Mouse (Mus musculus) embryonic stem cell, embryonic (primary cell): ENCODE results near the gene Snai3.

Source experiments
- CTCF ChIA-PET, 4 experiments: fragments of 300-600 bp in 2 of 4; fragments of 350-600 bp in 2 of 4; sonication (Branson Sonifier 250); formaldehyde crosslinking; loops; one replicate each; lab custom pipeline; 2022; ENCODE audit warnings: inconsistent platforms in 2 of 4; lab: Charles Lee
- POLR2A ChIA-PET, 4 experiments: fragments of 300-600 bp in 2 of 4; fragments of 350-600 bp in 2 of 4; sonication (Branson Sonifier 250); formaldehyde crosslinking; loops; one replicate each; lab custom pipeline; 2022; ENCODE audit warnings: antibody characterized with exemption in 4 of 4, inconsistent platforms in 1 of 4; lab: Charles Lee

Gene Snai3

DNA sequence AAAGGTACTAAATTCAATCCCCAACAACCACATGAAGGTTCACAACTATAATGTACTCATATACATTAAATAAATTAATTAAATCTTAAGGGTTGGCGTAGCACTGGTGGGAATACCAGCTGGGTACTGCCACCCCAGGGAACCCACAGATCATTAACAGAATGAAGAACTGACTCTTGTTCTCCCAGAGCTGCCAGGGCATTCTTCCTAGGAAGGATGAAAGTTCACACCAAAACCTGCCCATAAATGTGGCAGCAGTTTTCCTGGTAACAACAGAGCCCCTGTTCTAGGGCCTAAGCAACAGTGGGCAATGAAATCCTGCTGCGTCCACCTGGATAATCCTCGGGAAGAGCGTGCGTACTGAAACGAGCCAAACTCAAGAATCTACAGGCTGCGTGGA, 18.2 kb downstream of the Snai3 start:
- CTCF ChIA-PET: interaction anchor here in 3 of 4 experiments (0.5 to 3.1 kb wide), 10 partner anchors 9 to 312 kb away, joined by 3 to 31 read pairs (median 4); partner anchors contain the start of genes Cyba (in 1 of the 3) and Snai3 (in 1 of the 3)
- POLR2A ChIA-PET: interaction anchor here in 3 of 4 experiments (0.6 to 6.2 kb wide), 38 partner anchors 8 to 600 kb away, joined by 3 to 104 read pairs (median 5); partner anchors contain the start of genes Cyba (in 3 of the 3), Cdt1 (in 2 of the 3), Snai3 (in 2 of the 3) and Ankrd11 (in 1 of the 3)

DNA sequence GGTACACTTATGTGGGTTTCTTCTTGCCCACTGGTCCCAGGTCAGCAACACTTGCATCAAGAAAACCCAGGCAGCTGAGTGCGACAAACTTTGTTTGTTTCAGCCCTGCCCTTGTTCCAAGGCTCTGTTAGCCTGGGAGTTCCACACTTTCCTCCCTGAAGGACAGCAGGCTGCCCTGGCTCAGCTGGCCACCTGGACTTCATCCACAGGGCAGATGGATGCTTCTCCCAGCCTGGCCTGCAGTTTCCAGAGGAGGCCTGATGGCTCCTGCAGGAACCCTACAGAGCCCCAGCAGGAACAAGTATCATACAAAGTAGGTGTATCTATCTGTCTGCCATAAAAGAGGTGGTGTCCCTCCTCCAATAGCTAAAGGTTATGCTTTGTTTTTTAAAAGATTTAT, 19.2 kb downstream of the Snai3 start:
- CTCF ChIA-PET: no interaction called here
- POLR2A ChIA-PET: interaction anchor here in 2 of 4 experiments (1.2 to 6.0 kb wide), 5 partner anchors 9 to 170 kb away, joined by 3 to 104 read pairs (median 5); partner anchors contain the start of genes Cyba (in 2 of the 2), Galns (in 1 of the 2) and Trappc2l (in 1 of the 2)

DNA sequence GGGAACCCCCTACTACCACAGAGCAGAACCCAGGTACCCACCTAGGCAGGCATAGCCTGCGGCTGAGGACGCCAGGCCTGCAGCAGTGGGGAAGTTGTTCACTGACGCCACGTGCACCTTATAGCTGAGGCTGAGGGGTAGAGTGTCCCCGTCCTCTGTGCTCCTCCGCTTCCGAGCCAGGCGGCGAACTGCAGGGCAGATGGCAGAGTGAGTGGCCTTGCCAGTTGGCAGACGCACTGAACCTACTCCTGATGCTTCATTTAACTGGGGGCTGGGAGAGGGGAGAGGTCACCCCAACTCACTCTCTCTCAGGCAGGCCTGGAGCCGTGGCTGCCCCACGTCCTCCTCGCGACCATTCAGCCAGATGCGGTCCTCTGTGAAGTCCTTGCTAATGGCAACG, 21.2 kb downstream of the Snai3 start:
- CTCF ChIA-PET: interaction anchor here in 1 of 4 experiments (1.2 to 1.3 kb wide), 2 partner anchors 16 to 170 kb away, joined by 4 to 5 read pairs; no protein-coding TSS in a partner anchor
- POLR2A ChIA-PET: interaction anchor here (0.6 to 2.4 kb wide), 9 partner anchors 11 to 530 kb away, joined by 3 to 15 read pairs (median 3); partner anchors contain the start of gene Il17c (in 1 of the 4)

DNA sequence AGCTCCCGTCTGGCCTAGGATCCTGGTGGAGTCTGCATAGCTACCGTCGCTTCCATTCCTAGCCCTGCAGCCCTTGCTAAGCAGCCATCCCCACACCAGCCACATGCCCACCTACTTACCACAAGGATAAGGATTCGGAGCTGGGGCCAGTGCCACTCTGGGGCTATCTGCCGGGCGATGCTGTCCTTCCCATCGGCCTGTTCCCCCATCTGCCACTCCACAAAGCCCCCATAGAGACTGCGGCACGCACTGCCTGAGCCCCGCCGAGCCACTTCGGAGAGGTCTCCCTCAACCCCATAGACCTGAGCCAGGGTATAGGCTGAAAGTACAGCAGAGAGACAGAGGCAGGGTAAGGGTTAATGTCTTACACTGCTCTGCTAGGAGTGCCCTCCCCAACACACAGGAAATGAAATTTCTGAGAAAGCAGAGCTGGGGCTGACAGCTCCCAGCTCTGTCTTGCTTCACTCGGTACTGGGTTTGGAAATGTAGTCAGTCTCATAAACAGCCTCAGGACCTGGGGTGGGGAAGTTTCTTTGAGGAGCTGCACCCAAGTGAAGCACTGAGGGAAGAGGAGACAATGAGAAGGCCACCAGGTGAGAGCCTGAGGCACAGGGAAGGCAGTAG, 22.7 kb downstream of the Snai3 start:
- POLR2A ChIA-PET: interaction anchor here in 2 of 4 experiments (0.8 to 2.4 kb wide), 10 partner anchors 8 to 529 kb away, joined by 3 to 15 read pairs (median 3); partner anchors contain the start of gene Il17c (in 1 of the 2)
- CTCF ChIA-PET: interaction anchor here in 2 of 4 experiments (1.2 to 1.5 kb wide), 5 partner anchors 14 to 169 kb away, joined by 3 to 5 read pairs (median 3); partner anchors contain the start of gene Snai3 (in 1 of the 2)

DNA sequence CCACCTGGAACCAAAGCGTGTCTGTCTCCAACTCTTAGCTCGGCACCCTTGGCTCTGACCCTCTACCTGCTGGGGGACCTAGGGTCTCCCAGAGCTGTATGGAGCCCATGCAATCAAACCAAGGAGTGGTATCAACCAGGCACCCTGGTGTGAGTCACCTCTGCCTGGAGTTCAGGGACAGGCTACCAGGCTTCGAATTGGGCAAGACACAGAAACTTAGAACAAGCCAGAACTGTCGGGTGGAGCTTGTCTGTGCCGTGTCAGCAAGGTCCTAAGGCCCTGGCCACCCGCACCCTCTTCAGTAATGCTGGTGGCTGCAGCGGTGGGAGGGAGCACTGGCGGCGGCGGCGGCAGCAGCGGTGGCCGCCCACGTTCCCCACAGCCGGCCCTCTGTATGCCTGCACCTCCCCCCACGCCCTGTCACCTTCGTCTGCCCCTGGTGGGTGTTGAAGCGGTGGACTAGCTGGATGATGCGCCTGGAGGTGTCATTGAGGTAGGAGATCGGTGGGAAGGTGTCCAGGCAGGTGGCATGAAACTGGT, 23.9 kb downstream of the Snai3 start:
- CTCF ChIA-PET: interaction anchor here in 2 of 4 experiments (0.6 to 1.2 kb wide), 4 partner anchors 22 to 99 kb away, joined by 3 to 4 read pairs (median 4); no protein-coding TSS in a partner anchor
- POLR2A ChIA-PET: interaction anchor here in 2 of 4 experiments (0.9 to 2.3 kb wide), 8 partner anchors 9 to 59 kb away, joined by 3 to 6 read pairs (median 4); partner anchors contain the start of gene Snai3 (in 1 of the 2)

DNA sequence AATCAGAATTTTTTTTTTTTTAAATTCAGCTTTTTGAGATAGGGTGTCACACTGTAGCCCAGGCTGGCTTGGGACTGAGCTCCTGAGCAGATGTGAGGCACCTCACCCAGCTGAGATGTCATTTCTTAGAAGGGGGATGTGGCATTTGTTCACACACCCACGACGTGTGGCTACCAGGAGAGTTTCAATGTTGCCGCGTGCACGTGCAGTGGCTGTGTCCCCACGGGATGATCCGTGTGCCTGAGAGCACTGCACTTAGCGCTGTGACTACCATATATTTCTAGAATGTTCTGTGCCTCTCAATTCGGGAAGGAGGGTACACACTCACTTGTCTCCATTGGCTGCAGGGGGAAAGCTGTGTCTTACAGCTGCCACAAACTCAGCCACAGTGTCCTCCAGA, 24.4 kb downstream of the Snai3 start:
- ChIA-PET POLR2A (interaction anchor here in 2 of 4 experiments (0.9 to 2.3 kb wide), 9 partner anchors 8 to 59 kb away, joined by 3 to 6 read pairs (median 4); partner anchors contain the start of gene Snai3 (in 1 of the 2)), CTCF (interaction anchor here in 2 of 4 experiments (0.6 to 0.9 kb wide), 2 partner anchors 22 to 214 kb away, joined by 3 read pairs; no protein-coding TSS in a partner anchor)

DNA sequence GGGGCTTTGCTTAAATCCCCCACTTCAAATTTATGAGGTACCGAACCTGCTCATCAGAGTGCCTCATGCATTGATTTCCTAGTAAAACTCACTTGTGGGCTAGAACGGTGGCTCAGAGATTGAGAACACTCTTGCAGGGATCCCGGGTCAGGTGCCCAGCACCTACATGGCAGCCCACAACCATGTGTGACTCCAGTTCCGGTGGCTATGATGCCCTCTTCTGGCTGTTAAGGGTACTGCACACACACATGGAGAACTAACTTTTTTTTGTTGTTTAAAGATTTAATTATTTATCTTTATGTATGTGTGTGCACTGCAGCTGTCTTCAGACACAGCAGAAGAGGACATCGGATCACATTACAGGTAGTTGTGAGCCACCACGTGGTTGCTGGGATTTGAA, 25.2 kb downstream of the Snai3 start:
- POLR2A ChIA-PET: interaction anchor here in 2 of 4 experiments (1.0 to 4.9 kb wide), 5 partner anchors 8 to 58 kb away, joined by 4 to 48 read pairs (median 4); partner anchors contain the start of genes Il17c (in 1 of the 2) and Mvd (in 1 of the 2)
- CTCF ChIA-PET: interaction anchor here in 2 of 4 experiments (0.7 kb wide), 2 partner anchors 104 to 176 kb away, joined by 3 read pairs; no protein-coding TSS in a partner anchor

DNA sequence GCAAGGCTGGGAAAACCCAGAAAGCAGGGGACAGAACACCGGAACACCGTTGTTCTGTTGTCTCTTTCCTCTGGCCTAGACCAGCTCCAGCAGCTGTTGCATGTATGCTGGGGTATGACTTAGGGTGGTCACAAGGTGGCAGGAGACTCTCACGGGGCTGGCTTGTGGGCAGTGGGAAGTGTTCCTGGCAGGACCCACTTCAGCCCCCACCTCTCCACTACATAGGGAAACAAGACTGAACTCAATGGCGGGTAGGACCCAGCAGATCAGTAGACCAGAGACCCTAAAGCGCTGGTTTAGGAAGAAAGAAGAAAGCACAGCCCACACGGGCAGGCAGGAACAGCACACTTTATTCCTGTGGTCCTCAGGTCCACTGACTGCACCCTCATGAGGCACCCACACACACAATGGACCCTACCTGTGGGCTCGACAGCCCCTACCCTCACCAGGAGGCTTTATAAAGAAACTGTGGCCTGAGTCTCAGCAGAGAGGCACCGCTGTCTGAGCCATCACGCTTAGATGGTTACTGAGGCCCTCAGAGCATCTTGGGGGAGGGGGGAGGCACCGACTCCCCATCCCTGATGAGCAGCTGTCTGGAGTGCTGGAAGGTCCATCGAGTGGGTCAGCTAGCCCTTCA, 27.1 kb downstream of the Snai3 start:
- POLR2A ChIA-PET: interaction anchor here in 3 of 4 experiments (0.7 to 5.3 kb wide), 37 partner anchors 9 to 609 kb away, joined by 3 to 104 read pairs (median 5); partner anchors contain the start of genes Mvd (in 3 of the 3), Il17c (in 2 of the 3), Cdt1 (in 1 of the 3) and Snai3 (in 1 of the 3)
- CTCF ChIA-PET: interaction anchor here in 2 of 4 experiments (0.8 to 1.7 kb wide), 3 partner anchors 10 to 16 kb away, joined by 3 to 15 read pairs (median 3); partner anchors contain the start of gene Mvd (in 1 of the 2)

DNA sequence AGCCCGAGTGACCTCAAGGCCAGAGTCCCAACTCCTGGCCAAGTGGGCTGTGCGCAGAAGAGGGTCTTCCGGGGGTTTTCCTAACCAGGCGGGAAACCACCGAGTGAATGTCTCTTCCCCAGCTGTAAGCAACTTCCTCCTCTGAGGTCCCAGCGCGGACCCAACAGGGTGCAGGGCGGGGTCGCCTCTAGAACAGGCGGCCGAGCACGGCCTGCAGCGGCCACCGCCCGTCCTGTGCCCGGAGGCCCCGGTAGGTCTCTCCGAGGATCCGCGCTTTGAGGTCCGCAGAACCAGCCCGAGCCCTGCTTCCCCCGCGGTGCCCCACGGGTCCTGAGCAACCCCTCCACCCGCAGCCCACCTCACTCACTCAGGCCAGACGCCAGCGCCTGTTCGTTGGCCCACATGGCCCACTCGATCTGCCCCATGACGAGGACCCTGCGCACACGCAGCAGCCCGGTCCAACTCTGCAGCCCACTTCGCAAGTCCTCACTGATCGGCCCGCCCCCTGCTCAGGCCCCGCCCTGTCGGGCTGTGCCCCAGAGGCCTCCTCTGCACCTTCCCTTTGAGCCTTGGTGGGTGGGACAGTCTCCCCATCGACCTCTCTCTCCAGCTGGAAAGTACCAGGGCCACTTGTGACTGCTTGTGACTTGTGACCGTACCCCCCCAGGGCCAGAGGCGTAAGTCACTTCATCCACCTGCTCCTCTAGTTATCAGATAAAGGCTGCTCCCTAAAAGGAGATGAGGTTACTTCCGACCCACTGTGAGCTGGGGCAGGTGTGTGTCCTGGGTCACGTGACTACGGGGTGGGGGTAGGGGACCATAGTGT, 27.9 kb downstream of the Snai3 start, which contains the start of gene Cyba:
Cyba (minus strand) TSS at position 488 of the 826 bp plus-strand sequence.
- ChIA-PET CTCF (interaction anchor here in 2 of 4 experiments (0.6 to 1.7 kb wide), 4 partner anchors 11 to 174 kb away, joined by 3 to 15 read pairs (median 3); partner anchors contain the start of gene Mvd (in 1 of the 2)), POLR2A (interaction anchor here in 3 of 4 experiments (0.6 to 5.3 kb wide), 46 partner anchors 9 to 610 kb away, joined by 3 to 104 read pairs (median 4); partner anchors contain the start of genes Mvd (in 3 of the 3), Il17c (in 2 of the 3), Cdt1 (in 1 of the 3) and Snai3 (in 1 of the 3))

DNA sequence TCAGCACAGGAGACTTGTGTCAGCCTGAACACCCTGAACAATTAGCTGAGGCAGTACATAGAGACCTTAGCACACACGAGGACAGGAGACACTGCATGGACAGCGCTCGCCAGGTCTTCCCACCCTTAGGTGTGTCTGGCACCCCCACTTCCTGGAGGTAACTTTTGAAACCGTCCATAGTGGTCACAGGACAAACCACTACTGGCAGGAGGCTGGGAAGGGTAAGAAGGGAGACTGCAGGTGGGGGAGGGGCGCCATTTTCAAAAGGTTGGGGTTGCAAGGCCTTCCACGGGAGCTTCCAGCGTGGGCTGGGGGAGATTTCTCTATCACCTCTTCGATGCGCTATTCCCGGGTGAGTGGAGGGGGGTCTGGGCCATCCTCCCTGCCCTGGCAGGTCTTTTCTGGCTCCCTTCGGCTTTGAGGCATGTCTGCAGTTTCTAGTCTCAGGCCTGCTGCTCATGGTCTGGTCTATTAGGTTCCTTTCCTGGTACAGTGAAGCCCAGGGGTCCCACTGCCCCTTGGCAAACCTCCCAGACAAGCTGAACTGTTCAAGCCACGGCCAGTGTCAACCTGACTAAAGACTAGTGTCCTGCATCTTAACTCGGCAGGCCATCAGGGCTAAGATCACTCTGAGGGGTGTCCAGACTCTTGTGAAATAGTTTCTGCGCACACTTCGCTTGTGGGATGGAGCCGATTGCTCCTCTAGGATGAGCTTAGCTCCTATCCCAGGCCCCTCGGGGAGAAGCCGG, 28.7 kb downstream of the Snai3 start:
- POLR2A ChIA-PET: interaction anchor here in 3 of 4 experiments (0.6 to 5.3 kb wide), 29 partner anchors 8 to 611 kb away, joined by 3 to 104 read pairs (median 5); partner anchors contain the start of genes Mvd (in 3 of the 3), Il17c (in 2 of the 3), Cdt1 (in 1 of the 3) and Snai3 (in 1 of the 3)
- CTCF ChIA-PET: interaction anchor here in 2 of 4 experiments (0.6 to 1.0 kb wide), 3 partner anchors 18 to 1962 kb away, joined by 3 read pairs; no protein-coding TSS in a partner anchor

DNA sequence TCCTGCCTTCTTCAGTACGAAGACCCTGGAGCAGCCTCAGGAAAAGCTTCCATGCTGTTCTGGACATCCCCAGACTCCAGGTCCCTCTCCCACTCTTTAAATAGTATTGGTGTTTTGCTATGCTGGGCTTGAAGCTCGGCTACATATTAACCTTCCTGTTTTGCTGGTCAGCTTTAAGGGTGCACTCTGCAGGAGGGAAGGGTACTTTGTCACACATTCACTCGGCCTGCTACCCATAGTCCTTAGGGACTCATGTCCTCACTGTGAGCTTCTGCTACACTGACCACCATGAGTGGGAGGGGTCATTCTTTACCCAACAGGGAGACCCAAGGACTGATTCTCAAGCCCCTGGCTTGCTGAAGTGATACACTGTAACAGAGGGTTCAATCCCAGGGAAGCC, 29.9 kb downstream of the Snai3 start:
- POLR2A ChIA-PET: interaction anchor here in 3 of 4 experiments (0.7 to 5.3 kb wide), 13 partner anchors 8 to 200 kb away, joined by 3 to 104 read pairs (median 13); partner anchors contain the start of genes Mvd (in 3 of the 3), Il17c (in 2 of the 3) and Snai3 (in 1 of the 3)

DNA sequence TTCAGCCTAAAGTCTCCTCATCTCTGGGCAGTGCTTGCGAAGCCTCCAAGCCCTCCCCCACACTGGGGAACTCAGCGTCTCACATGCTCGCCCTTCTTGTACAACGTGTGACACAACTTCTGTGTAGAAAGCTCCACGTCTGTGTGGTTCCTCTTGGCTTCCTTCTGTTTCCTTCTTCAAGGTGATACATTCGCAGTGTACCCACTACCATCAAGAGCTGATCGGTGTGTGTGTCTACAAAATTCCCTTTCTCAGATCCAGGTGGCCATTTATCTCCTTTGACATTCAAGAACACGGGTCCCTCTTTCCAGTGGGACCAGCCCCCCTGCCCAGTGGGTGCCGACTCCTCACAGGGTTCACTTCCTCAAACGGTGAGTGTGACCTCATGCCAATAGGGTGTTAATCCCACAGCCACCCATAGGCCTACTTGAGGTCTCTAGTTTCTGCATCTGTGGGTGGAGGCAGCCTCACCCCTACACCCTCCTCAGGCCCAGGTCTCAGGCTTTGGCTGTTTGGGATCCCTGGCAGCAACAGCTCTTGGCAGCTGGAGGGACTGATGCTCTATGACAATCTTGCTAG, 30.4 kb downstream of the Snai3 start:
- ChIA-PET POLR2A (interaction anchor here in 3 of 4 experiments (0.9 to 5.3 kb wide), 13 partner anchors 7 to 199 kb away, joined by 3 to 104 read pairs (median 7); partner anchors contain the start of genes Mvd (in 3 of the 3), Il17c (in 2 of the 3) and Snai3 (in 1 of the 3)), CTCF (interaction anchor here in 1 of 4 experiments (0.7 kb wide), 1 partner anchor 21 kb away, joined by 3 read pairs; no protein-coding TSS in a partner anchor)

More for the DNA sequence above, 29.9 kb downstream of the Snai3 start:
- CTCF ChIA-PET: no interaction called here

DNA sequence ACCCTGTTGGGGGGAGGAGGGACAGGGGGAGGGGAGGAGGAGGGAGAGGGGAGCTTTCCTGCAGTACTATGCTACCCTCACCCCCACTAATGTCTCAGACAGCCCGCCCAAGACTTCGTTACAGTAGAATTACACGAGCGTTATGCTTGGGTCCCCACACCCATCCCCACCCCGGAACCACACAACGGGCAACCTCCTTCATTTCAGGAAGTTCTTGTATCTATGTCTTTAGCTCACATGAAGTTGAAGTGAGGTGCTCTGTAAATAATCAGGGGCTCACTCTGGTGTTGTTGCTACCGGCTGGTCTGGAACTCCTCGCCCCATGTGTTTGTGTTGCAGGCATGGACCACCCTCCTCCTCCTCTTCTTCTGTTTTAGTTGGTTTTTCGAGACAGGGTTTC, 32.4 kb downstream of the Snai3 start:
- CTCF ChIA-PET: interaction anchor here in 3 of 4 experiments (0.6 to 1.4 kb wide), 3 partner anchors 16 to 197 kb away, joined by 3 to 4 read pairs (median 4); no protein-coding TSS in a partner anchor
- POLR2A ChIA-PET: interaction anchor here (0.6 to 2.6 kb wide), 10 partner anchors 9 to 547 kb away, joined by 3 to 10 read pairs (median 4); partner anchors contain the start of gene Mvd (in 2 of the 4)

DNA sequence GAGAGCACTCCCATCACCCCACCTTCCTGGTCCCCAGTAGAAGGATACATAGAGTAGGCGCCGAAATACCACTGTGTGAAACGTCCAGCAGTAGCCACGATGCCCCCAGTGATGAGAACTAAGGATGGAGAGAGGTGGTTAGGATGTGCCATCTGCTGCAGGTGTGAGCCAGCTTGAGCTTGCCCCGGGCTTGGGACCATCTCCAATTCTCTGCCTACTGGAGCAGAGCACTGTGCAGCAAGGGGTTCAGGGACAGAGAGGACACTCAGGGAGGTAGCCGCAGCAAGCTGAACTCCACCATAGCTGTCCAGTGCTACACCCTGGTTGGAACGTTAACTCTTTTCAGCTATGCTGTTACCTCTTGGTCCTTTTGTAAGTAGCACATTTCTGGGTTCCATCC, 32.9 kb downstream of the Snai3 start:
- POLR2A ChIA-PET: interaction anchor here in 3 of 4 experiments (0.9 to 2.6 kb wide), 9 partner anchors 9 to 28 kb away, joined by 3 to 10 read pairs (median 4); partner anchors contain the start of gene Mvd (in 2 of the 3)
- CTCF ChIA-PET: interaction anchor here in 3 of 4 experiments (0.6 to 1.4 kb wide), 3 partner anchors 17 to 212 kb away, joined by 4 read pairs; no protein-coding TSS in a partner anchor
